Mouse (Mus musculus): Measurements from ENCODE around the gene Ptk7.

DNA sequence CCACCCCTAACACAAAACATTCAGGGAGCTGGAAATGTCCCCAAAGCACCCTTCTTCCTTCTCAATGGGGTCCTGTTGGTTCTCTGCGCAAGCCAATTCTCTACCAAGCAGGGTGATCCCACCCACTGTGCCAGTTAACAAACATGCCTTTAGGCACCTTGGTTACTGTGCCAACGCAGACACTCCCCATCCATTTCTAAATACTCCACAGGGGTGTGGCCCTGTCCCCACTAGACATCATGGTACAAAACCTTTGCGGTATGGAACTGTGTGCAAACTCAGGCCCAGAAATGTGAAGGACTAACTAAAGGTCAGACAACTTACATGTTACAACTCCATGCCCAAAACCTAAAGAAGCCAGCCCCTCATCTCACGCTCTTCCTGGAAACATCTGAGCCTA lies 36.2 kb downstream of the Ptk7 start:
- TF ChIP-seq CTCF (IDR thresholded peaks at IDR 0.05; ENCODE audit: borderline replicate concordance, insufficient read depth, low read length) (no peak), POLR2A (IDR thresholded peaks at IDR 0.05; ENCODE audit: low read depth, low read length) (no peak)
